Mouse (Mus musculus): Measurements from ENCODE around the gene Rpusd1. TPM values are rescaled to one million over a fixed set of nuclear protein-coding genes. Genes with fewer than 3 reads are reported as not detected.

The Rpusd1 gene
- polyA plus RNA-seq, 1 experiment, result 3.2 TPM

- H3K4me1 ChIP-seq (ENCODE audit: control insufficient read depth), result no peaks in the 10 kb centered on the region; the same call in 1 of the 2 replicates
- H3K36me3 ChIP-seq (ENCODE audit: control insufficient read depth), result no peaks in the 10 kb centered on the region
- TF ChIP-seq GATA1 (IDR thresholded peaks at IDR 0.05; ENCODE audit: low read length) (no peak), TAL1 (IDR thresholded peaks at IDR 0.05; ENCODE audit: low read length) (no peak)
- peaks cover 6% of the 10 kb centered on the region for H3K9me3 ChIP-seq (ENCODE audit: control insufficient read depth, low read length)
- H3K4me3 ChIP-seq (replicated peaks), result no peak overlapping the region
- peaks cover 4% of the 10 kb centered on the region for H3K27me3 ChIP-seq (ENCODE audit: control insufficient read depth)
Observed at GRCm38 (mm10) chr17:25709994-25710393, 17.5 kb upstream of the Rpusd1 start.

- Histone ChIP-seq H3K27me3 (ENCODE audit: control insufficient read depth) (peaks cover 10% of the 10 kb centered on the region), H3K4me1 (ENCODE audit: control insufficient read depth) (peaks cover 9% of the 10 kb centered on the region), H3K36me3 (ENCODE audit: control insufficient read depth) (no peaks in the 10 kb centered on the region), H3K9me3 (ENCODE audit: control insufficient read depth, low read length) (peaks cover 6% of the 10 kb centered on the region), H3K4me3 (replicated peaks) (no peak overlapping the region)
- TF ChIP-seq TAL1 (IDR thresholded peaks at IDR 0.05; ENCODE audit: low read length) (no peak), GATA1 (IDR thresholded peaks at IDR 0.05; ENCODE audit: low read length) (no peak)
Observed at GRCm38 (mm10) chr17:25711136-25711535, 16.3 kb upstream of the Rpusd1 start.

- Histone ChIP-seq H3K4me3 (replicated peaks) (no peak overlapping the region), H3K4me1 (ENCODE audit: control insufficient read depth) (peaks cover 26% of the 10 kb centered on the region), H3K36me3 (ENCODE audit: control insufficient read depth) (peaks cover 25% of the 10 kb centered on the region), H3K27me3 (ENCODE audit: control insufficient read depth) (peaks cover 32% of the 10 kb centered on the region), H3K9me3 (ENCODE audit: control insufficient read depth, low read length) (no peaks in the 10 kb centered on the region)
- TF ChIP-seq GATA1 (IDR thresholded peaks at IDR 0.05; ENCODE audit: low read length) (no peak), TAL1 (IDR thresholded peaks at IDR 0.05; ENCODE audit: low read length) (no peak)
Observed at GRCm38 (mm10) chr17:25715627-25716026, 11.8 kb upstream of the Rpusd1 start.

- no peak overlapping the region for H3K4me3 ChIP-seq (replicated peaks)
- no peaks in the 10 kb centered on the region for H3K9me3 ChIP-seq (ENCODE audit: control insufficient read depth, low read length)
- peaks cover 26% of the 10 kb centered on the region for H3K4me1 ChIP-seq (ENCODE audit: control insufficient read depth)
- TF ChIP-seq GATA1 (IDR thresholded peaks at IDR 0.05; ENCODE audit: low read length), result no peak
- no peak for TF ChIP-seq TAL1 (IDR thresholded peaks at IDR 0.05; ENCODE audit: low read length)
- peaks cover 30% of the 10 kb centered on the region for H3K36me3 ChIP-seq (ENCODE audit: control insufficient read depth)
- peaks cover 32% of the 10 kb centered on the region for H3K27me3 ChIP-seq (ENCODE audit: control insufficient read depth)
Observed at GRCm38 (mm10) chr17:25716130-25716529, 11.3 kb upstream of the Rpusd1 start.

- TF ChIP-seq TAL1 (IDR thresholded peaks at IDR 0.05; ENCODE audit: low read length), result no peak
- TF ChIP-seq GATA1 (IDR thresholded peaks at IDR 0.05; ENCODE audit: low read length), result no peak
- Histone ChIP-seq H3K9me3 (ENCODE audit: control insufficient read depth, low read length) (no peaks in the 10 kb centered on the region), H3K4me3 (replicated peaks) (no peak within 1 kb of the TSS), H3K4me1 (ENCODE audit: control insufficient read depth) (peaks cover 26% of the 10 kb centered on the region), H3K27me3 (ENCODE audit: control insufficient read depth) (peaks cover 32% of the 10 kb centered on the region), H3K36me3 (ENCODE audit: control insufficient read depth) (peaks cover 38% of the 10 kb centered on the region)
Observed at GRCm38 (mm10) chr17:25716711-25717637, 10.5 kb upstream of the Rpusd1 start, which contains the start of gene Gng13. Gene Gng13, plus strand, starts transcription at chr17:25717171.

GRCm38 (mm10) chr17:25717691-25718090 lies 9.8 kb upstream of the Rpusd1 start:
- Histone ChIP-seq H3K27me3 (ENCODE audit: control insufficient read depth) (peaks cover 32% of the 10 kb centered on the region), H3K4me1 (ENCODE audit: control insufficient read depth) (peaks cover 31% of the 10 kb centered on the region), H3K36me3 (ENCODE audit: control insufficient read depth) (peaks cover 46% of the 10 kb centered on the region), H3K4me3 (replicated peaks) (no peak overlapping the region), H3K9me3 (ENCODE audit: control insufficient read depth, low read length) (no peaks in the 10 kb centered on the region)
- TF ChIP-seq TAL1 (IDR thresholded peaks at IDR 0.05; ENCODE audit: low read length) (no peak), GATA1 (IDR thresholded peaks at IDR 0.05; ENCODE audit: low read length) (no peak)

- TF ChIP-seq GATA1 (IDR thresholded peaks at IDR 0.05; ENCODE audit: low read length) (no peak), TAL1 (IDR thresholded peaks at IDR 0.05; ENCODE audit: low read length) (no peak)
- H3K4me3 ChIP-seq (replicated peaks), result no peak overlapping the region
- H3K9me3 ChIP-seq (ENCODE audit: control insufficient read depth, low read length), result peaks cover 7% of the 10 kb centered on the region
- peaks cover 18% of the 10 kb centered on the region for H3K27me3 ChIP-seq (ENCODE audit: control insufficient read depth)
- H3K36me3 ChIP-seq (ENCODE audit: control insufficient read depth), result peaks cover 81% of the 10 kb centered on the region
- H3K4me1 ChIP-seq (ENCODE audit: control insufficient read depth), result peaks cover 48% of the 10 kb centered on the region
Observed at GRCm38 (mm10) chr17:25721476-25721875, 6.0 kb upstream of the Rpusd1 start.

- peaks cover 79% of the 10 kb centered on the region for H3K36me3 ChIP-seq (ENCODE audit: control insufficient read depth)
- H3K27me3 ChIP-seq (ENCODE audit: control insufficient read depth), result no peaks in the 10 kb centered on the region
- TF ChIP-seq GATA1 (IDR thresholded peaks at IDR 0.05; ENCODE audit: low read length), result no peak
- no peak for TF ChIP-seq TAL1 (IDR thresholded peaks at IDR 0.05; ENCODE audit: low read length)
- H3K4me3 ChIP-seq (replicated peaks), result no peak overlapping the region
- peaks cover 7% of the 10 kb centered on the region for H3K9me3 ChIP-seq (ENCODE audit: control insufficient read depth, low read length)
- H3K4me1 ChIP-seq (ENCODE audit: control insufficient read depth), result peaks cover 50% of the 10 kb centered on the region
Observed at GRCm38 (mm10) chr17:25723470-25723869, 4.0 kb upstream of the Rpusd1 start.

GRCm38 (mm10) chr17:25723919-25724318 lies 3.6 kb upstream of the Rpusd1 start:
- H3K4me1 ChIP-seq (ENCODE audit: control insufficient read depth), result peaks cover 53% of the 10 kb centered on the region
- H3K4me3 ChIP-seq (replicated peaks), result no peak overlapping the region
- H3K36me3 ChIP-seq (ENCODE audit: control insufficient read depth), result peaks cover 78% of the 10 kb centered on the region
- no peak for TF ChIP-seq TAL1 (IDR thresholded peaks at IDR 0.05; ENCODE audit: low read length)
- TF ChIP-seq GATA1 (IDR thresholded peaks at IDR 0.05; ENCODE audit: low read length), result no peak
- peaks cover 7% of the 10 kb centered on the region for H3K9me3 ChIP-seq (ENCODE audit: control insufficient read depth, low read length)
- H3K27me3 ChIP-seq (ENCODE audit: control insufficient read depth), result no peaks in the 10 kb centered on the region

All from erythroblast, embryonic 14.5 days (primary cell).